Mouse (Mus musculus) megakaryocyte, embryonic 14.5 days (primary cell): ENCODE measurements around the gene Fbxl13.

Source experiments
- FLI1 ChIP-seq: IDR thresholded peaks from 2 replicates; pipeline ENCODE4 v1.6.1; 2012; ENCODE audit warnings: low read length, inconsistent platforms, mixed read lengths
- GATA1 ChIP-seq: IDR thresholded peaks from 3 replicates; pipeline ENCODE4 v1.6.1; 2012; ENCODE audit warnings: mixed read lengths, low read length, inconsistent platforms, borderline replicate concordance

- no peak for TF ChIP-seq GATA1
- no peak for TF ChIP-seq FLI1
Observed at GRCm38 (mm10) chr5:21542226-21542625, 103.2 kb downstream of the Fbxl13 start.
